Mouse (Mus musculus): ENCODE measurements around the gene Fcnb.
A peak's percentile ranks its signal among the peaks of the same experiment; 100 is the strongest.

The Fcnb gene

GRCm38 (mm10) chr2:28084768-28085167, at the start of gene Fcnb:
Gene Fcnb (minus strand): TSS chr2:28084885.
- no peak for DNase-seq

GRCm38 (mm10) chr2:28133833-28134232, 49.1 kb upstream of the Fcnb start:
- DNase-seq, result peak; percentile 13

- no peak for DNase-seq
Observed at GRCm38 (mm10) chr2:28132117-28132516, 47.4 kb upstream of the Fcnb start.

- DNase-seq, result no peak
Observed at GRCm38 (mm10) chr2:28126763-28127438, 42.2 kb upstream of the Fcnb start.

DNA sequence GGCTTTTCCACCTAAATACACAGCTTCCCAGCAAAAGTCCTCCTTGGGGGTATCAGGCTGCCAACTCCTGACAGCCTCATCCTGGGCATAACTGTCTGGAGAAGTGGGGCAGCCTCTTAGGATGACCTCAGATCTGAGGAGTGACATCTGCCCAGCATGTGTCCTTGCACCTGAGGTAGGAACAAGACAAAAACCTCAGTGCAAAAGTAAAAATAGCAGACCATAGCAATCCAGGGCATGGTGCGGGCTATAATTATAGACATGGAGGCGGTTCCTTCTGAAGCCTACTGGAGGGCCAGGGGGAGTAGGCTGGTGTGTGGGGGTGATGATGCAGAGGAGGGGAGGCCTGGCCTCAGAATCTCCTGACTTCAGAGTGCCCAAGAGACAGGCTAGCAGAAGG, 39.2 kb upstream of the Fcnb start:
- no peak for DNase-seq

DNA sequence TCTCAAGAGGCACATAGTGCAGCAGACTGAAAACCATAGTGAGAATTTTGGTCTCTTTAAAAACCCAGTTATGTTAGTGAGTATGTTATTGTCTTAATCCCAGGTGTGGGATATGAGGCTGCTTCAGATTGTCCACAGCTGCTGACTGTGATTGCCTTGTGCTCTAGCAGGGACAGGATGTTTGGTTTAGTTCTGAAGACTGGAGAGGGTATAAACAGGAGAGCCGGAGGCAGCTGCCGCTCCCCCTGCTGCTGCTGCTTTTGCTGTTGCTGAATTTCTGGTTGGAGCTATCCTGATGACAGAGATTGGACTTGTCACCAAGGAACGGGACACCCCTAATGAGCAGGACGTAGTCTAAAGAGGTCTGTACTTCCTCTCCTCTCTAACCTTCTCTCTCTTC, 36.6 kb upstream of the Fcnb start:
- no peak for DNase-seq

- no peak for DNase-seq
Observed at GRCm38 (mm10) chr2:28120342-28120741, 35.7 kb upstream of the Fcnb start.

GRCm38 (mm10) chr2:28118518-28119116, 33.9 kb upstream of the Fcnb start:
- DNase-seq, result no peak

GRCm38 (mm10) chr2:28117490-28118308, 33.0 kb upstream of the Fcnb start:
- DNase-seq, result no peak

DNA sequence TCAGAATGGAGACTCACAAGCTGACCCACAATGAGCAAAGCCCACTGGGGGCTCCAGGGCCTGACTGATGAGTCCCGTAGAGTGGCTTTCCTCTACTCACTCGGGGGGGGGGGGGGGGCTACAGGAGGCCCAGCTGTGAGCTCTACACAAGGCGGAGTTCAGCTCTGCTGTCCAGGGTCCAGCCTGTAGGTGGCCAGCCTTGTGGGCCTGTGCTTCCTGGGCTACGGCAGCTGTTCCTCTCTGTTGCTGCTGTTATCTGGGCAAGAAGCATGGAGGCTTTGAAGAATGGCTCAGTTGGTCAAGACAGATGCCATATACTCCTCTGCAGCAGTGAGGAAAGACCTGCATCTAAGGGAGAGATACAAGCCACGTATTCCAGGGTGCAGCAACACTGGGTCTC, 24.1 kb upstream of the Fcnb start:
- DNase-seq, result no peak

GRCm38 (mm10) chr2:28106002-28106401, 21.3 kb upstream of the Fcnb start:
- DNase-seq, result no peak

- DNase-seq, result no peak
Observed at GRCm38 (mm10) chr2:28103653-28104052, 19.0 kb upstream of the Fcnb start.

GRCm38 (mm10) chr2:28101892-28102291, 17.2 kb upstream of the Fcnb start:
- no peak for DNase-seq

GRCm38 (mm10) chr2:28100796-28101483, 16.3 kb upstream of the Fcnb start:
- DNase-seq, result no peak

DNA sequence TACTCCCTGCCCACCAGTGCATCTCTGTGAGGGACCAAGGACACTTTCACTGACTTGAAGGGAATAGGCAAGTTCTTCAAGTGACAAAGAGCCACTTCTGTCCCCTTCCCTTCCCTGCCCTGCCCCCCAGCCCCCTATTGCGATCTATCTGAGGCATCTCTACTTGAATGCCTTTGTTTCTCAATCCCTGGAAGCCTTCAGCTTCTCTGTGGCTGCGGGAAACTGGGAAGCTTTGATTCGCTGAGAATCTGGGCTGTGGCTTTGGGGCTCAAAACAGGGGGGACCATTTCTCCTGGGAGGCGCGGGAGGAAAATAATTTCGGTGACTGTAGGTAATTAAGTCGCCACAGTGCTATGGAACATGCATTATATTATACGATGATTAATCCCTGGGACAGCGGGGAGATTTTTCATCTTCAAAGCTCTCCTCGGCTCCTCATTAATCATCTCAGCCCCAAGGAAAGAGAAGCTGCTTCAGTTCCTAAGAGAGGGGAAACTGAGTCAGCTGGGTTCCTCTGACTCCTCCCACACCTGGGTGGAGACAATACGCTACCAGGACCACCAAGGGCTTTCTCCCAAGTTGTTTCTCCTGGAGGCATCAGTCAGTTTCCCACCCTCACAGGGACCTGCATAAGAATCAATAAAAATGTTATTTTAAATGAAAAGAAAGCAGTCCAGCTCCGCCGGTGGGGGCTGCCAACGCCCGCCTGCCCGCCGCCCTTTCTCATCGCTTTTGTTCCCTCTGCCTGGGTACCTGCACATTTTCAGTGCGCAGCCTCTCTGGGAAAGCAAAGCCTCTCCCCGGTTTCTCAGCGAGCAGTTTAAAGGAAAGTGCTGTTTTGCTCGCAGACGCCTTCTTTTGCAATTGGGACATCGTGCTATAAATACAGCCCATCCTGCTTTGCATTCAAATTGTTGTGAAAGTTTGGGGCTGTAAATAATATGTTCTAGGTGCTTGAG, 14.1 kb upstream of the Fcnb start:
- DNase-seq, result no peak

DNA sequence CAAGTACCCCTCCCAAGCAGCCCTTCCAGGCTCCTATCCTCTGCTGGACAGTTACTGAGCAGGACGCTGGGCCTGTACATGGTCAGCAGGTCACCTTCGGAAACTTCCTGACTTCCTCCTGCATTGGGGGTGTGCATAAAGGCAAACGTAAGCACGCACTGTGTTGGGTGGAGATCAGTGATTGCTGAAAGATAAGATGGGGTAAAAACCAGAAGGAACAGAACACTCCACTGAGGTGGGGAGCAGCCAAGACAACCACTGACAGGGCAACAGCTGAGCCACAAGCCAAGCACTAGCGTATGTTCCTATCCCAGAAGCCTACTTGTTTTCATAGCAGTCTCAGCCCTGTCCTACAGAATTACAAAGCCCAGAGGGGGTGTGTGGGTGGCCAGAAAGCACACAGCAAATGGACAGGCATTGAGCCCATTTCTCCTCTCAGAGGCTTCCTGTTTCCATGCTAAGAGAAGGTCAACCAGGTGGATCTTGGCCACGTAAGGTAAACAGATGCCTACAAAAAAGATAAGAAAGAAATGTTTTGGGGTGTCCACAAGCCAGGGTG, 12.1 kb upstream of the Fcnb start:
- no peak for DNase-seq

DNA sequence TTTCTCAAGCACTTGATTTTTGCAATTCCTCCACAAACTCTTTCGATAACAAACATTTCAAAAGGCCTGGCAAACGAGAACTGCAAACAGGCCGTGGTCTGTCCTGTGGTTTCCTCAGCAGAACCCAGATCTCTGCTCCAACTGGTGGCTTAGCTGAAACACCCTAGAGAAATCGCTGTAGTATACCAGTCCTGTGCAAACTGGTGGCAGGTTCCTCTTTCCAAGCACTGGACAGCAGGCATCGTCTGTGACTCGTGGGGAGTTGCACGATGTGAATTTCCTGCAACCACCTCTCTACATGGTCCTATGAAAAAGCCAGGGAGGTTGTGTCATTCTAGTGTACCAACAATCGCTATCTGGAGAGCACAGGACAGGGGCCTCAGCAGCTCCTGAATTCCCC, 7.4 kb upstream of the Fcnb start:
- DNase-seq, result no peak

DNA sequence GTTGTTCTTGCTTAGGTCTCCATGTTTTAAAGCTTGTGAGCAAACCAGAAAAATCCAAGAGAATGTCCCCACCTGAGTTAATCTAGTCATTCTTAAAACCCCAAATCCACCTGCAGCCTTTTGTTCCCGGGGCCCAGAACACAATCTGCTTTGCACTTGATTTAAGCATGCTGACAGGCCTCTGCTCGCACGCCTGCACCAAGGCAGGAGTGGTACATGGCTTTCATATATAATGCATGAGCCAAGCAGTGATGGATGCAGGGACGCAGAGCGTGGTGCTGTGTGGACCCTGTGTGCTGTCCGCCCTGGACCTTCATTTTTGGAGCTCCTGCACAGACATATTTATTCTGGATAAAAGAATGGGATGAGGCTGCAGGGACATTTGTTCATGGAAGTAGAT, 6.4 kb upstream of the Fcnb start:
- DNase-seq, result no peak

DNA sequence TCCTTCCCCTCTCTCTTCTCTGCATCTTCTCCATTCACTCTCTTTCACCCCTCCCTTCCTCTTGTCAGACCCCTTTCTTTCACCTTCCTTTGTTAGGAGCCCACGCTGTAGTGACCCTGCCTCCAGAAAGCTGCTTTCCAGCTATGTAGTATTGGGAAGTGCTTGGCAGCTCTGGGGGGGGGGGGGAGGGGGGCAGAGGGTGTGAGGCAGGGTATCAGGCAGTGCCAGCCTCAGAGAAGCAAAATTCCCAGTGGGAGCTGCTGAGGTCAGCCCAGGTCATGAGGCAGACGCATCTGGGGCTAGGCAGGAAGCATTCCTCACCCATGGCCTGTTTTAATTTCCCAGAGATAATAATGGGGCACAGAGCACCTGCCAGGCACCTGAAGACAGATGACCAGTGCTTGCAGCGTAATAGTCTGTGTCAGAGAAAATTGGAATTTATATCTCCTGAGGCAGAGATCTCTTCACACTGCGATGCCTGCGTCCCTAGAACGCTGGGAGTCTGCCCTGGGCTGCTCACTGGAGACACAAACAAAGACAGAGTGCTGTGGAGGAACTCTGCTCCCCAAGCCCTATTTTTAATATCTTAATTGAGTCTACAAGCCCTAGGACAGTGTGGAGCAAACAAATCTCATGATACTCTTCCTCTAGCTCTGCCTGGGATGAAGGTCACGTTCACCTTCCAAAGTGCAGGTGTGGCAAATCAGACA, 5.8 kb upstream of the Fcnb start:
- no peak for DNase-seq

DNA sequence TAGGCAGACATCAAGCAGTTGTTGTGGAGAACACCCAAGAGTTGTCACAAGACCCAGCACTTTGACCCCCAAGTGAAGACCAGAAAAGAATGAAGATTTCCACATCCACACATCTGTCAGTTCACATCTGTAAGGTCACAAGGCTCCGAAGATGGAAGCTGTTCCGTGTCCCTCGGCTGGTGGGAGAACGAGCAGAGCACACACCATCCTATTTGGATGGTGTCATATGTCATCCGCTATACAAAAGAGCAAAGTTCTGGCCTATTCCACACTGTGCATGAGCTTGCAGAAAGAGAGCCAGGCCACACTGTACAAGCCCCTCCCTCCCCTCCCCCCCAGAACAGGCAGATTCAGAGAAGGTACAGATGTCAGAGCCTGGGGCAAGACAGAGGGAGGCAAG, 4.4 kb upstream of the Fcnb start:
- no peak for DNase-seq

GRCm38 (mm10) chr2:28086112-28086511, 1.4 kb upstream of the Fcnb start:
- DNase-seq, result no peak
